Mouse (Mus musculus) common myeloid progenitor, adult 5-6 weeks (primary cell): Measurements from ENCODE around the gene Smpd1. TPM values are rescaled to one million over a fixed set of nuclear protein-coding genes. Genes with fewer than 3 reads are reported as not detected.

Experiments
- ATAC-seq: replicated peaks from 2 replicates; pipeline ENCODE4 v1.8.0; 2016; ENCODE audit warnings: low read depth, mild to moderate bottlenecking, moderate TSS enrichment, inconsistent platforms; ENCODE audit not compliant: poor library complexity, severe bottlenecking
- total RNA-seq: library from RNA; stranded (forward); fragments of 200-1000, 187-1606 nt; gene quantifications from 2 replicates; pipeline ENCODE4 v1.2.3, GENCODE M21; 2017

The Smpd1 gene
- total RNA-seq, 1 experiment from 2014 or later: 22.7 TPM

GRCm38 (mm10) chr7:105602860-105603623, 48.9 kb downstream of the Smpd1 start:
- peak; percentile 95 for ATAC-seq

Other genes starting within 250 kb of the Smpd1 start
- gene Olfr689, start 243.2 kb upstream of the Smpd1 start, total RNA-seq: not detected in 2 replicates
- not detected in 2 replicates for gene Olfr690, start 220.3 kb upstream of the Smpd1 start, total RNA-seq
- gene Olfr691, start 212.1 kb upstream of the Smpd1 start, total RNA-seq: not detected in 2 replicates
- not detected in 2 replicates for gene Olfr692, start 186.1 kb upstream of the Smpd1 start, total RNA-seq
- not detected in 2 replicates for gene Gm5901, start 179.3 kb upstream of the Smpd1 start, total RNA-seq
- gene Fam160a2, start 154.3 kb upstream of the Smpd1 start, total RNA-seq: 9.0 and 10.0 TPM in 2 replicates
- gene Cnga4, start 149.8 kb upstream of the Smpd1 start, total RNA-seq: not detected in 2 replicates
- not detected in 2 replicates for gene Cckbr, start 128.6 kb upstream of the Smpd1 start, total RNA-seq
- 0.59 and 0.92 TPM in 2 replicates for gene Cavin3, start 72.1 kb upstream of the Smpd1 start, total RNA-seq
- 0.64 TPM in 1 of 2 replicates, not detected in the other for gene Apbb1, start 27.3 kb downstream of the Smpd1 start, total RNA-seq
- gene Hpx, start 45.8 kb downstream of the Smpd1 start, total RNA-seq: not detected in 2 replicates
- gene Trim3, start 79.2 kb downstream of the Smpd1 start, total RNA-seq: 5.4 and 6.4 TPM in 2 replicates
- 73.5 and 75.4 TPM in 2 replicates for gene Timm10b, start 85.7 kb downstream of the Smpd1 start, total RNA-seq
- 28.3 and 30.8 TPM in 2 replicates for gene Arfip2, start 86.1 kb downstream of the Smpd1 start, total RNA-seq
- 0.15 and 9.0 TPM in 2 replicates for gene Gm45799, start 86.2 kb downstream of the Smpd1 start, total RNA-seq
- 1.5 and 3.0 TPM in 2 replicates for gene Dnhd1, start 96.5 kb downstream of the Smpd1 start, total RNA-seq
- 100 and 110 TPM in 2 replicates for gene Ilk, start 182.2 kb downstream of the Smpd1 start, total RNA-seq
- gene Rrp8, start 183.0 kb downstream of the Smpd1 start, total RNA-seq: 26.5 and 32.6 TPM in 2 replicates
- gene Taf10, start 190.0 kb downstream of the Smpd1 start, total RNA-seq: 179 and 220 TPM in 2 replicates
- gene Tpp1, start 197.9 kb downstream of the Smpd1 start, total RNA-seq: 18.3 and 25.7 TPM in 2 replicates
- gene Dchs1, start 233.3 kb downstream of the Smpd1 start, total RNA-seq: 0.18 TPM in 1 of 2 replicates, not detected in the other